Mouse (Mus musculus): ENCODE results near the gene Gm45337. TPM values are rescaled to one million over a fixed set of nuclear protein-coding genes. Genes with fewer than 3 reads are reported as not detected.

Gene Gm45337
- polyA plus RNA-seq, 1 experiment: not detected

GRCm38 (mm10) chr7:142096701-142097100 is 47.7 kb downstream of the Gm45337 start:
- Histone ChIP-seq H3K4me1 (ENCODE audit: control insufficient read depth, insufficient read depth, low read length) (no peaks in the 10 kb centered on the region), H3K27ac (ENCODE audit: insufficient read depth, low read length) (no peak overlapping the region), H3K9me3 (replicated peaks; ENCODE audit: control insufficient read depth, insufficient read depth, low read length, poor library complexity, severe bottlenecking) (no peaks in the 10 kb centered on the region), H3K9ac (ENCODE audit: low read depth, poor library complexity, severe bottlenecking) (no peak overlapping the region), H3K36me3 (ENCODE audit: control insufficient read depth, insufficient read depth, low read length, poor library complexity, severe bottlenecking) (no peaks in the 10 kb centered on the region), H3K4me3 (ENCODE audit: low read depth, low read length) (no peak overlapping the region), H3K27me3 (ENCODE audit: control insufficient read depth, insufficient read depth, low read length, poor library complexity, severe bottlenecking) (0 out of 2 replicates have a peak, but pooled peaks cover 3% of the 10 kb centered on the region)
- TF ChIP-seq POLR2A (IDR thresholded peaks at IDR 0.05; ENCODE audit: insufficient read depth, low read length) (no peak), EP300 (IDR thresholded peaks at IDR 0.05; ENCODE audit: insufficient read depth, low read depth, low read length) (no peak), CTCF (IDR thresholded peaks at IDR 0.05; ENCODE audit: low read depth, low read length) (no peak)

- peak within 1 kb of the TSS; percentile 84 for H3K9ac ChIP-seq (ENCODE audit: low read depth, poor library complexity, severe bottlenecking)
- TF ChIP-seq CTCF (IDR thresholded peaks at IDR 0.05; ENCODE audit: low read depth, low read length) (peak; percentile 29), EP300 (IDR thresholded peaks at IDR 0.05; ENCODE audit: insufficient read depth, low read depth, low read length) (no peak)
- no peak within 1 kb of the TSS for H3K27ac ChIP-seq (ENCODE audit: insufficient read depth, low read length)
- no peaks in the 10 kb centered on the region for H3K9me3 ChIP-seq (replicated peaks; ENCODE audit: control insufficient read depth, insufficient read depth, low read length, poor library complexity, severe bottlenecking)
- H3K4me1 ChIP-seq (ENCODE audit: control insufficient read depth, insufficient read depth, low read length): no peaks in the 10 kb centered on the region
- H3K4me3 ChIP-seq (ENCODE audit: low read depth, low read length): peak within 1 kb of the TSS; percentile 83
- 0 out of 2 replicates have a peak, but pooled peaks cover 3% of the 10 kb centered on the region for H3K27me3 ChIP-seq (ENCODE audit: control insufficient read depth, insufficient read depth, low read length, poor library complexity, severe bottlenecking)
- H3K36me3 ChIP-seq (ENCODE audit: control insufficient read depth, insufficient read depth, low read length, poor library complexity, severe bottlenecking): no peaks in the 10 kb centered on the region
These were observed 49.0 kb downstream of the Gm45337 start, which contains the start of gene Dusp8 for GRCm38 (mm10) chr7:142095183-142095931. Gene Dusp8 (minus strand): TSS chr7:142095843.

- TF ChIP-seq CTCF (IDR thresholded peaks at IDR 0.05; ENCODE audit: low read depth, low read length) (no peak), EP300 (IDR thresholded peaks at IDR 0.05; ENCODE audit: insufficient read depth, low read depth, low read length) (no peak), POLR2A (IDR thresholded peaks at IDR 0.05; ENCODE audit: insufficient read depth, low read length) (no peak)
- Histone ChIP-seq H3K9ac (ENCODE audit: low read depth, poor library complexity, severe bottlenecking) (peak overlapping the region; percentile 84), H3K9me3 (replicated peaks; ENCODE audit: control insufficient read depth, insufficient read depth, low read length, poor library complexity, severe bottlenecking) (no peaks in the 10 kb centered on the region), H3K27me3 (ENCODE audit: control insufficient read depth, insufficient read depth, low read length, poor library complexity, severe bottlenecking) (0 out of 2 replicates have a peak, but pooled peaks cover 3% of the 10 kb centered on the region), H3K4me1 (ENCODE audit: control insufficient read depth, insufficient read depth, low read length) (no peaks in the 10 kb centered on the region), H3K36me3 (ENCODE audit: control insufficient read depth, insufficient read depth, low read length, poor library complexity, severe bottlenecking) (no peaks in the 10 kb centered on the region), H3K4me3 (ENCODE audit: low read depth, low read length) (peak overlapping the region; percentile 83), H3K27ac (ENCODE audit: insufficient read depth, low read length) (no peak overlapping the region)
These were observed 49.9 kb downstream of the Gm45337 start for GRCm38 (mm10) chr7:142094301-142095143.

GRCm38 (mm10) chr7:142093696-142094240 is 50.6 kb downstream of the Gm45337 start:
- Histone ChIP-seq H3K9ac (ENCODE audit: low read depth, poor library complexity, severe bottlenecking) (no peak overlapping the region), H3K36me3 (ENCODE audit: control insufficient read depth, insufficient read depth, low read length, poor library complexity, severe bottlenecking) (no peaks in the 10 kb centered on the region), H3K27me3 (ENCODE audit: control insufficient read depth, insufficient read depth, low read length, poor library complexity, severe bottlenecking) (0 out of 2 replicates have a peak, but pooled peaks cover 3% of the 10 kb centered on the region), H3K4me1 (ENCODE audit: control insufficient read depth, insufficient read depth, low read length) (no peaks in the 10 kb centered on the region), H3K9me3 (replicated peaks; ENCODE audit: control insufficient read depth, insufficient read depth, low read length, poor library complexity, severe bottlenecking) (no peaks in the 10 kb centered on the region), H3K4me3 (ENCODE audit: low read depth, low read length) (peak overlapping the region; percentile 83), H3K27ac (ENCODE audit: insufficient read depth, low read length) (no peak overlapping the region)
- TF ChIP-seq EP300 (IDR thresholded peaks at IDR 0.05; ENCODE audit: insufficient read depth, low read depth, low read length) (no peak), POLR2A (IDR thresholded peaks at IDR 0.05; ENCODE audit: insufficient read depth, low read length) (no peak)

Other genes with a start within 250 kb of the Gm45337 start
- gene Tollip, start 226.1 kb downstream of the Gm45337 start, polyA plus RNA-seq (2011; ENCODE audit: insufficient read depth, insufficient read length, low read depth, missing spikeins): 44.9 and 47.1 TPM in 2 replicates
- 0.70 and 0.75 TPM in 2 replicates for gene Brsk2, start 194.9 kb downstream of the Gm45337 start, polyA plus RNA-seq (2011; ENCODE audit: insufficient read depth, insufficient read length, low read depth, missing spikeins)
- gene Mob2, start 83.5 kb downstream of the Gm45337 start, polyA plus RNA-seq (2011; ENCODE audit: insufficient read depth, insufficient read length, low read depth, missing spikeins): 19.0 and 20.7 TPM in 2 replicates
- gene Dusp8, start 48.8 kb downstream of the Gm45337 start, polyA plus RNA-seq (2011; ENCODE audit: insufficient read depth, insufficient read length, low read depth, missing spikeins): 2.0 and 2.3 TPM in 2 replicates
- gene Gm45618, start 23.9 kb downstream of the Gm45337 start, polyA plus RNA-seq (2011; ENCODE audit: insufficient read depth, insufficient read length, low read depth, missing spikeins): not detected in 2 replicates
- gene Gm39115, start 8.6 kb downstream of the Gm45337 start, polyA plus RNA-seq (2011; ENCODE audit: insufficient read depth, insufficient read length, low read depth, missing spikeins): not detected in 2 replicates
- gene Gm29735, start 12.5 kb upstream of the Gm45337 start, polyA plus RNA-seq (2011; ENCODE audit: insufficient read depth, insufficient read length, low read depth, missing spikeins): not detected in 2 replicates
- gene Gm4553, start 21.1 kb upstream of the Gm45337 start, polyA plus RNA-seq (2011; ENCODE audit: insufficient read depth, insufficient read length, low read depth, missing spikeins): not detected in 2 replicates
- gene Krtap5-2, start 31.4 kb upstream of the Gm45337 start, polyA plus RNA-seq (2011; ENCODE audit: insufficient read depth, insufficient read length, low read depth, missing spikeins): not detected in 2 replicates
- not detected in 2 replicates for gene Gm10153, start 45.8 kb upstream of the Gm45337 start, polyA plus RNA-seq (2011; ENCODE audit: insufficient read depth, insufficient read length, low read depth, missing spikeins)
- not detected in 2 replicates for gene Krtap5-3, start 56.8 kb upstream of the Gm45337 start, polyA plus RNA-seq (2011; ENCODE audit: insufficient read depth, insufficient read length, low read depth, missing spikeins)
- gene Gm7579, start 67.3 kb upstream of the Gm45337 start, polyA plus RNA-seq (2011; ENCODE audit: insufficient read depth, insufficient read length, low read depth, missing spikeins): not detected in 2 replicates
- not detected in 2 replicates for gene Krtap5-5, start 85.4 kb upstream of the Gm45337 start, polyA plus RNA-seq (2011; ENCODE audit: insufficient read depth, insufficient read length, low read depth, missing spikeins)
- not detected in 2 replicates for gene Gm40460, start 96.5 kb upstream of the Gm45337 start, polyA plus RNA-seq (2011; ENCODE audit: insufficient read depth, insufficient read length, low read depth, missing spikeins)
- gene Gm2431, start 113.7 kb upstream of the Gm45337 start, polyA plus RNA-seq (2011; ENCODE audit: insufficient read depth, insufficient read length, low read depth, missing spikeins): not detected in 2 replicates
- not detected in 2 replicates for gene Gm4559, start 129.8 kb upstream of the Gm45337 start, polyA plus RNA-seq (2011; ENCODE audit: insufficient read depth, insufficient read length, low read depth, missing spikeins)
- gene Krtap5-1, start 152.5 kb upstream of the Gm45337 start, polyA plus RNA-seq (2011; ENCODE audit: insufficient read depth, insufficient read length, low read depth, missing spikeins): not detected in 2 replicates
- not detected in 2 replicates for gene Krtap5-4, start 158.9 kb upstream of the Gm45337 start, polyA plus RNA-seq (2011; ENCODE audit: insufficient read depth, insufficient read length, low read depth, missing spikeins)
- gene Ifitm10, start 229.1 kb upstream of the Gm45337 start, polyA plus RNA-seq (2011; ENCODE audit: insufficient read depth, insufficient read length, low read depth, missing spikeins): 0.90 TPM in 1 of 2 replicates, not detected in the other
- gene Gm49369, start 238.1 kb upstream of the Gm45337 start, polyA plus RNA-seq (2011; ENCODE audit: insufficient read depth, insufficient read length, low read depth, missing spikeins): not detected in 2 replicates
- gene Ctsd, start 243.4 kb upstream of the Gm45337 start, polyA plus RNA-seq (2011; ENCODE audit: insufficient read depth, insufficient read length, low read depth, missing spikeins): 248 and 256 TPM in 2 replicates

Measured in ES-Bruce4 (cell line).